Mouse (Mus musculus) spleen, adult 2 months (tissue): ENCODE measurements at regions not wholly inside any gene's neighbourhood (a gene's known extent, or its start where the extent isn't known, plus 50 kb on each side); places are given as distances from the start of the nearest gene placed in this dataset.

Experiments used
- CTCF ChIP-seq: fragments of 200-500 bp; IDR thresholded peaks from 2 replicates; pipeline ENCODE4 v1.5.1; 2011; ENCODE audit warnings: mild to moderate bottlenecking, inconsistent platforms; ENCODE audit not compliant: insufficient read depth, insufficient read length, insufficient replicate concordance; ENCODE audit errors: extremely low read depth
- POLR2A ChIP-seq: fragments of 200-500 bp; IDR thresholded peaks from 2 replicates; pipeline ENCODE4 v1.6.1; 2011; ENCODE audit warnings: low read depth, low read length, inconsistent platforms

GRCm38 (mm10) chr5:74132671-74133070, 62.4 kb upstream of the Rasl11b start:
- TF ChIP-seq POLR2A, result no peak
- TF ChIP-seq CTCF, result no peak
